Mouse (Mus musculus): Measurements from ENCODE around the gene Yy1. TPM values are rescaled to one million over a fixed set of nuclear protein-coding genes. Genes with fewer than 3 reads are reported as not detected.

Yy1 gene
- 10 to 100 TPM; 45.0 to 53.7 TPM for total RNA-seq (2021)
- long read RNA-seq, experiment 1, full-length matches to known transcripts: 11 of 22 reads
- long read RNA-seq, experiment 1, partial matches to known transcripts: 0 of 22 reads
- long read RNA-seq, experiment 1, other reads (novel, unspliced or antisense): 11 of 22 reads
- long read RNA-seq, experiment 2, full-length matches to known transcripts: 13 of 26 reads
- long read RNA-seq, experiment 2, partial matches to known transcripts: 1 of 26 reads
- long read RNA-seq, experiment 2, other reads (novel, unspliced or antisense): 12 of 26 reads

GRCm38 (mm10) chr12:108792546-108793452 is at the start of gene Yy1:
Gene Yy1 (plus strand): TSS chr12:108792973.
- H3K4me3 ChIP-seq: peak within 1 kb of the TSS; percentile 93

GRCm38 (mm10) chr12:108745990-108746389 is 46.8 kb upstream of the Yy1 start:
- no peak for DNase-seq (ENCODE audit: low spot score in 2 of 2)
- no peak for TF ChIP-seq CTCF (conservative IDR thresholded peaks at IDR 0.05)
- H3K27ac ChIP-seq: no peak overlapping the region
- H3K4me3 ChIP-seq: no peak overlapping the region

More at GRCm38 (mm10) chr12:108792546-108793452, at the start of gene Yy1:
- peak within 1 kb of the TSS; percentile 97 for H3K27ac ChIP-seq
- no peak for TF ChIP-seq CTCF (conservative IDR thresholded peaks at IDR 0.05)
- DNase-seq (ENCODE audit: low spot score in 2 of 2): peak; percentile 97 to 98

- no peak for TF ChIP-seq CTCF (conservative IDR thresholded peaks at IDR 0.05)
- no peak overlapping the region for H3K4me3 ChIP-seq
These were observed 43.8 kb upstream of the Yy1 start for GRCm38 (mm10) chr12:108749019-108749418.

GRCm38 (mm10) chr12:108749454-108749853 is 43.3 kb upstream of the Yy1 start:
- TF ChIP-seq CTCF (conservative IDR thresholded peaks at IDR 0.05): no peak
- no peak for DNase-seq (ENCODE audit: low spot score in 2 of 2)

More at GRCm38 (mm10) chr12:108749019-108749418, 43.8 kb upstream of the Yy1 start:
- no peak for DNase-seq (ENCODE audit: low spot score in 2 of 2)
- H3K27ac ChIP-seq: no peak overlapping the region

GRCm38 (mm10) chr12:108750226-108750625 is 42.5 kb upstream of the Yy1 start:
- no peak for DNase-seq (ENCODE audit: low spot score in 2 of 2)
- TF ChIP-seq CTCF (conservative IDR thresholded peaks at IDR 0.05): no peak
- H3K4me3 ChIP-seq: no peak overlapping the region
- H3K27ac ChIP-seq: no peak overlapping the region

More at GRCm38 (mm10) chr12:108749454-108749853, 43.3 kb upstream of the Yy1 start:
- Histone ChIP-seq H3K4me3 (no peak overlapping the region), H3K27ac (no peak overlapping the region)

- no peak overlapping the region for H3K27ac ChIP-seq
- H3K4me3 ChIP-seq: no peak overlapping the region
- DNase-seq (ENCODE audit: low spot score in 2 of 2): no peak
- TF ChIP-seq CTCF (conservative IDR thresholded peaks at IDR 0.05): no peak
These were observed 41.0 kb upstream of the Yy1 start for GRCm38 (mm10) chr12:108751790-108752189.

- no peak for DNase-seq (ENCODE audit: low spot score in 2 of 2)
- H3K27ac ChIP-seq: no peak overlapping the region
- no peak for TF ChIP-seq CTCF (conservative IDR thresholded peaks at IDR 0.05)
- no peak overlapping the region for H3K4me3 ChIP-seq
These were observed 37.6 kb upstream of the Yy1 start for GRCm38 (mm10) chr12:108755141-108755540.

- no peak for TF ChIP-seq CTCF (conservative IDR thresholded peaks at IDR 0.05)
- Histone ChIP-seq H3K4me3 (no peak overlapping the region), H3K27ac (no peak overlapping the region)
- no peak for DNase-seq (ENCODE audit: low spot score in 2 of 2)
These were observed 36.2 kb upstream of the Yy1 start for GRCm38 (mm10) chr12:108756611-108757010.

GRCm38 (mm10) chr12:108757717-108758257 is 35.0 kb upstream of the Yy1 start:
- peak; percentile 98 for TF ChIP-seq CTCF (conservative IDR thresholded peaks at IDR 0.05)
- H3K4me3 ChIP-seq: peak overlapping the region; percentile 84
- peak; percentile 97 to 98 for DNase-seq (ENCODE audit: low spot score in 2 of 2)
- peak overlapping the region; percentile 83 for H3K27ac ChIP-seq

- peak; percentile 32 to 43 for DNase-seq (ENCODE audit: low spot score in 2 of 2)
- Histone ChIP-seq H3K4me3 (peak overlapping the region; percentile 84; the same call in 1 of the 2 replicates), H3K27ac (0 out of 2 replicates have a peak overlapping the region, but pooled peaks have one; percentile 7)
- no peak; the same call in 1 of the 2 replicates for TF ChIP-seq CTCF (conservative IDR thresholded peaks at IDR 0.05)
These were observed 34.5 kb upstream of the Yy1 start for GRCm38 (mm10) chr12:108758273-108758672.

- 0 out of 2 replicates have a peak overlapping the region, but pooled peaks have one; percentile 7 for H3K27ac ChIP-seq
- no peak overlapping the region for H3K4me3 ChIP-seq
- no peak for DNase-seq (ENCODE audit: low spot score in 2 of 2)
- no peak for TF ChIP-seq CTCF (conservative IDR thresholded peaks at IDR 0.05)
These were observed 34.1 kb upstream of the Yy1 start for GRCm38 (mm10) chr12:108758682-108759081.

- no peak overlapping the region for H3K27ac ChIP-seq
- H3K4me3 ChIP-seq: no peak overlapping the region
- TF ChIP-seq CTCF (conservative IDR thresholded peaks at IDR 0.05): no peak
- DNase-seq (ENCODE audit: low spot score in 2 of 2): no peak
These were observed 33.5 kb upstream of the Yy1 start for GRCm38 (mm10) chr12:108759266-108759665.

GRCm38 (mm10) chr12:108760016-108760415 is 32.8 kb upstream of the Yy1 start:
- no peak for TF ChIP-seq CTCF (conservative IDR thresholded peaks at IDR 0.05)
- no peak for DNase-seq (ENCODE audit: low spot score in 2 of 2)
- Histone ChIP-seq H3K27ac (no peak overlapping the region), H3K4me3 (no peak overlapping the region)
